Mouse (Mus musculus): ENCODE results near the gene Klrb1c. TPM values are rescaled to one million over a fixed set of nuclear protein-coding genes. Genes with fewer than 3 reads are reported as not detected.
"Not testable (repeated sequence)": the region's sequence is repeated elsewhere in the genome, so short reads cannot be mapped to it uniquely, and the experiment has no call there.

The Klrb1c gene
- total and polyA plus RNA-seq, 3 experiments, result 0.08 to 0.31 (median 0.23) TPM

GRCm38 (mm10) chr6:128755402-128755763 lies 33.6 kb downstream of the Klrb1c start:
- not testable (repeated sequence) for DNase-seq

- DNase-seq, result not testable (repeated sequence)
Observed at GRCm38 (mm10) chr6:128754748-128755401, 34.1 kb downstream of the Klrb1c start.

- DNase-seq, result not testable (repeated sequence)
Observed at GRCm38 (mm10) chr6:128754265-128754664, 34.8 kb downstream of the Klrb1c start.

- peak; percentile 74 for DNase-seq
Observed at GRCm38 (mm10) chr6:128753610-128754224, 35.3 kb downstream of the Klrb1c start.

GRCm38 (mm10) chr6:128747006-128747405 lies 42.0 kb downstream of the Klrb1c start:
- DNase-seq, result not testable (repeated sequence)

GRCm38 (mm10) chr6:128737445-128737844 lies 51.6 kb downstream of the Klrb1c start:
- no peak for DNase-seq

- peak; percentile 25 for DNase-seq
Observed at GRCm38 (mm10) chr6:128736100-128736499, 52.9 kb downstream of the Klrb1c start.

- no peak for DNase-seq
Observed at GRCm38 (mm10) chr6:128734896-128735295, 54.1 kb downstream of the Klrb1c start.

- no peak for DNase-seq
Observed at GRCm38 (mm10) chr6:128733908-128734679, 54.9 kb downstream of the Klrb1c start.

GRCm38 (mm10) chr6:128732032-128732431 lies 57.0 kb downstream of the Klrb1c start:
- no peak for DNase-seq

Other genes with a start within 250 kb of the Klrb1c start
- not detected for gene A2ml1, start 207.6 kb downstream of the Klrb1c start, total RNA-seq (2021)
- not detected in 2 replicates for gene A2ml1, start 207.6 kb downstream of the Klrb1c start, polyA plus RNA-seq (2012; rRNA removed)
- not detected for gene Klrb1a, start 165.7 kb downstream of the Klrb1c start, total RNA-seq (2021)
- 0.26 and 0.29 TPM in 2 replicates for gene Klrb1a, start 165.7 kb downstream of the Klrb1c start, polyA plus RNA-seq (2012; rRNA removed)
- under 1 TPM; 0.49 to 0.52 TPM for gene Clec2h, start 126.8 kb downstream of the Klrb1c start, total RNA-seq (2021)
- gene Clec2h, start 126.8 kb downstream of the Klrb1c start, polyA plus RNA-seq (2012; rRNA removed), result not detected in 2 replicates
- gene Klrb1, start 66.2 kb downstream of the Klrb1c start, total RNA-seq (2021), result not detected
- not detected in 2 replicates for gene Klrb1, start 66.2 kb downstream of the Klrb1c start, polyA plus RNA-seq (2012; rRNA removed)
- not detected for gene Gm44511, start 37.1 kb upstream of the Klrb1c start, total RNA-seq (2021)
- not detected in 2 replicates for gene Gm44511, start 37.1 kb upstream of the Klrb1c start, polyA plus RNA-seq (2012; rRNA removed)
- under 1 TPM; 0.66 to 0.79 TPM for gene Klrb1b, start 37.1 kb upstream of the Klrb1c start, total RNA-seq (2021)
- gene Klrb1b, start 37.1 kb upstream of the Klrb1c start, polyA plus RNA-seq (2012; rRNA removed), result 0.12 TPM in 1 of 2 replicates, not detected in the other
- under 1 TPM in 1 of 2 experiments, not detected in 1; 0.21 TPM for gene Clec2i, start 98.4 kb upstream of the Klrb1c start, total RNA-seq (2021)
- not detected in 2 replicates for gene Clec2i, start 98.4 kb upstream of the Klrb1c start, polyA plus RNA-seq (2012; rRNA removed)
- gene BC035044, start 101.9 kb upstream of the Klrb1c start, total RNA-seq (2021), result under 1 TPM; 0.17 to 0.38 TPM
- 0.06 and 0.52 TPM in 2 replicates for gene BC035044, start 101.9 kb upstream of the Klrb1c start, polyA plus RNA-seq (2012; rRNA removed)
- gene Clec2g, start 145.2 kb upstream of the Klrb1c start, total RNA-seq (2021), result 1 to 10 TPM in 1 of 2 experiments, under 1 TPM in 1; 0.40 to 4.2 TPM
- not detected in 2 replicates for gene Clec2g, start 145.2 kb upstream of the Klrb1c start, polyA plus RNA-seq (2012; rRNA removed)